Mouse (Mus musculus) hindbrain, embryonic 12.5 days (tissue): ENCODE data around the gene Gm11042. TPM values are rescaled to one million over a fixed set of nuclear protein-coding genes. Genes with fewer than 3 reads are reported as not detected.

Experiments
- ATAC-seq: fragments of 200-750 bp; cut with Nextera tagmentation; 2 replicates; pipeline ENCODE4 v1.8.0; 2017; ENCODE audit warnings: moderate TSS enrichment; ENCODE audit not compliant: low FRiP score
- H3K27ac ChIP-seq: fragments of 300-500 bp; sonication (generic); 2 replicates; pipeline ENCODE4 v1.5.1; 2016; ENCODE audit warnings: mild to moderate bottlenecking
- H3K27me3 ChIP-seq: fragments of 300-500 bp; sonication (generic); 2 replicates; pipeline ENCODE4 v1.6.1; 2016; ENCODE audit warnings: mild to moderate bottlenecking
- H3K36me3 ChIP-seq: fragments of 300-500 bp; sonication (generic); 2 replicates; pipeline ENCODE4 v1.6.1; 2016; ENCODE audit warnings: mild to moderate bottlenecking
- H3K4me1 ChIP-seq: fragments of 300-500 bp; sonication (generic); 2 replicates; pipeline ENCODE4 v1.6.1; 2016
- H3K4me2 ChIP-seq: fragments of 300-500 bp; sonication (generic); replicated peaks from 2 replicates; pipeline ENCODE4 v1.6.1; 2016; ENCODE audit warnings: mild to moderate bottlenecking
- H3K4me3 ChIP-seq: fragments of 300-500 bp; sonication (generic); 2 replicates; pipeline ENCODE4 v1.5.1; 2016; ENCODE audit warnings: mild to moderate bottlenecking
- H3K9ac ChIP-seq: fragments of 300-500 bp; sonication (generic); 2 replicates; pipeline ENCODE4 v1.6.1; 2016; ENCODE audit warnings: mild to moderate bottlenecking, moderate library complexity
- H3K9me3 ChIP-seq: fragments of 300-500 bp; sonication (generic); replicated peaks from 2 replicates; pipeline ENCODE4 v1.6.1; 2016; ENCODE audit warnings: mild to moderate bottlenecking
- WGBS: fragments of 180-500 bp; shearing (Covaris S2); methylation state at CpG from one replicate; pipeline ENCODE4 v1.1.7; 2016; 5-methylcytosine and 5-hydroxymethylcytosine counted together
- polyA plus RNA-seq: library from polyadenylated mRNA; unstranded; fragments of >200 nt; fragmentation: Nextera tagmentation; extraction: Ambion mirVana; gene quantifications from 2 replicates; pipeline ENCODE4 v1.2.1, GENCODE M21; 2016

Gm11042 gene
- not detected in 2 replicates for polyA plus RNA-seq

GRCm38 (mm10) chr12:74316344-74316973 lies at the start of gene Gm11042:
TSS of gene Gm11042 (minus strand) at chr12:74316394.
- H3K4me3 ChIP-seq: peak within 1 kb of the TSS; percentile 41
- no peaks in the 10 kb centered on the region for H3K36me3 ChIP-seq
- peak; percentile 80 for ATAC-seq
- H3K4me1 ChIP-seq: peaks cover 2% of the 10 kb centered on the region; the same call in 1 of the 2 replicates
- WGBS: 32% methylated on average over 15 of the region's 18 CpGs
- H3K9me3 ChIP-seq: no peaks in the 10 kb centered on the region
- H3K9ac ChIP-seq: peak within 1 kb of the TSS; percentile 74
- no peaks in the 10 kb centered on the region for H3K27me3 ChIP-seq
- H3K4me2 ChIP-seq: peak within 1 kb of the TSS; percentile 60
- H3K27ac ChIP-seq: peak within 1 kb of the TSS; percentile 90

- Histone ChIP-seq H3K4me2 (no peak overlapping the region), H3K36me3 (no peaks in the 10 kb centered on the region), H3K4me1 (no peaks in the 10 kb centered on the region), H3K27me3 (no peaks in the 10 kb centered on the region), H3K9me3 (no peaks in the 10 kb centered on the region), H3K9ac (no peak overlapping the region), H3K4me3 (no peak overlapping the region), H3K27ac (no peak overlapping the region)
- 86% methylated on average over 7 of the region's 7 CpGs for WGBS
- no peak for ATAC-seq
Observed at GRCm38 (mm10) chr12:74364477-74364876, 48.3 kb upstream of the Gm11042 start.

GRCm38 (mm10) chr12:74363076-74363475 lies 46.9 kb upstream of the Gm11042 start:
- ATAC-seq: no peak
- Histone ChIP-seq H3K4me2 (no peak overlapping the region), H3K27me3 (no peaks in the 10 kb centered on the region), H3K36me3 (no peaks in the 10 kb centered on the region), H3K27ac (no peak overlapping the region), H3K9ac (no peak overlapping the region), H3K4me3 (no peak overlapping the region), H3K9me3 (no peaks in the 10 kb centered on the region), H3K4me1 (no peaks in the 10 kb centered on the region)
- 72% methylated on average over 6 of the region's 6 CpGs for whole genome bisulfite sequencing

- Histone ChIP-seq H3K4me3 (no peak overlapping the region), H3K36me3 (no peaks in the 10 kb centered on the region), H3K4me1 (no peaks in the 10 kb centered on the region), H3K9me3 (no peaks in the 10 kb centered on the region), H3K9ac (no peak overlapping the region), H3K4me2 (no peak overlapping the region), H3K27ac (no peak overlapping the region), H3K27me3 (no peaks in the 10 kb centered on the region)
- WGBS: 88% methylated on average over 2 of the region's 2 CpGs
- no peak for ATAC-seq
Observed at GRCm38 (mm10) chr12:74362453-74362852, 46.3 kb upstream of the Gm11042 start.

GRCm38 (mm10) chr12:74359791-74360190 lies 43.6 kb upstream of the Gm11042 start:
- Histone ChIP-seq H3K27ac (no peak overlapping the region), H3K4me2 (no peak overlapping the region), H3K27me3 (no peaks in the 10 kb centered on the region), H3K9ac (no peak overlapping the region), H3K9me3 (no peaks in the 10 kb centered on the region), H3K4me1 (no peaks in the 10 kb centered on the region), H3K36me3 (no peaks in the 10 kb centered on the region), H3K4me3 (no peak overlapping the region)
- no peak for ATAC-seq
- 92% methylated on average over 5 of the region's 5 CpGs for WGBS

- no peaks in the 10 kb centered on the region for H3K9me3 ChIP-seq
- 79% methylated on average over 6 of the region's 6 CpGs for WGBS
- H3K36me3 ChIP-seq: no peaks in the 10 kb centered on the region
- no peak overlapping the region for H3K4me2 ChIP-seq
- H3K27me3 ChIP-seq: no peaks in the 10 kb centered on the region
- no peak overlapping the region for H3K27ac ChIP-seq
- no peak overlapping the region for H3K9ac ChIP-seq
- H3K4me1 ChIP-seq: no peaks in the 10 kb centered on the region
- no peak overlapping the region for H3K4me3 ChIP-seq
- ATAC-seq: no peak
Observed at GRCm38 (mm10) chr12:74357806-74358205, 41.6 kb upstream of the Gm11042 start.

GRCm38 (mm10) chr12:74342720-74343119 lies 26.5 kb upstream of the Gm11042 start:
- no peak for ATAC-seq
- H3K27ac ChIP-seq: no peak overlapping the region
- H3K4me3 ChIP-seq: no peak overlapping the region
- no peaks in the 10 kb centered on the region for H3K27me3 ChIP-seq
- no peak overlapping the region for H3K4me2 ChIP-seq
- no peaks in the 10 kb centered on the region for H3K36me3 ChIP-seq
- H3K9ac ChIP-seq: no peak overlapping the region
- 95% methylated on average over 3 of the region's 3 CpGs for WGBS
- H3K4me1 ChIP-seq: no peaks in the 10 kb centered on the region
- H3K9me3 ChIP-seq: no peaks in the 10 kb centered on the region

- 85% methylated on average over 2 of the region's 2 CpGs for WGBS
Observed at GRCm38 (mm10) chr12:74340070-74340469, 23.9 kb upstream of the Gm11042 start.

GRCm38 (mm10) chr12:74333706-74334105 lies 17.5 kb upstream of the Gm11042 start:
- Histone ChIP-seq H3K27ac (no peak overlapping the region), H3K9ac (no peak overlapping the region), H3K4me1 (no peaks in the 10 kb centered on the region), H3K4me2 (no peak overlapping the region), H3K9me3 (no peaks in the 10 kb centered on the region), H3K4me3 (no peak overlapping the region), H3K36me3 (no peaks in the 10 kb centered on the region), H3K27me3 (no peaks in the 10 kb centered on the region)
- no peak for ATAC-seq
- 95% methylated on average over 6 of the region's 6 CpGs for WGBS

More at GRCm38 (mm10) chr12:74340070-74340469, 23.9 kb upstream of the Gm11042 start:
- Histone ChIP-seq H3K9me3 (no peaks in the 10 kb centered on the region), H3K27ac (no peak overlapping the region), H3K27me3 (no peaks in the 10 kb centered on the region), H3K36me3 (no peaks in the 10 kb centered on the region), H3K4me3 (no peak overlapping the region), H3K9ac (no peak overlapping the region), H3K4me2 (no peak overlapping the region), H3K4me1 (no peaks in the 10 kb centered on the region)
- ATAC-seq: no peak

GRCm38 (mm10) chr12:74333016-74333415 lies 16.8 kb upstream of the Gm11042 start:
- peak; percentile 72; the same call in 1 of the 2 replicates for ATAC-seq
- Histone ChIP-seq H3K4me3 (no peak overlapping the region), H3K4me1 (no peaks in the 10 kb centered on the region), H3K9me3 (no peaks in the 10 kb centered on the region), H3K9ac (no peak overlapping the region), H3K4me2 (no peak overlapping the region), H3K27ac (no peak overlapping the region), H3K36me3 (no peaks in the 10 kb centered on the region), H3K27me3 (no peaks in the 10 kb centered on the region)
- WGBS: 23% methylated on average over 13 of the region's 13 CpGs

- H3K4me2 ChIP-seq: no peak overlapping the region
- no peak overlapping the region for H3K4me3 ChIP-seq
- H3K9me3 ChIP-seq: no peaks in the 10 kb centered on the region
- H3K27me3 ChIP-seq: no peaks in the 10 kb centered on the region
- ATAC-seq: no peak
- no peaks in the 10 kb centered on the region for H3K36me3 ChIP-seq
- no peak overlapping the region for H3K27ac ChIP-seq
- 92% methylated on average over 6 of the region's 6 CpGs for WGBS
- H3K9ac ChIP-seq: no peak overlapping the region
- no peaks in the 10 kb centered on the region for H3K4me1 ChIP-seq
Observed at GRCm38 (mm10) chr12:74329759-74330158, 13.6 kb upstream of the Gm11042 start.

- Histone ChIP-seq H3K27ac (no peak overlapping the region), H3K9me3 (no peaks in the 10 kb centered on the region), H3K27me3 (no peaks in the 10 kb centered on the region), H3K9ac (no peak overlapping the region), H3K4me1 (no peaks in the 10 kb centered on the region), H3K36me3 (no peaks in the 10 kb centered on the region), H3K4me2 (no peak overlapping the region), H3K4me3 (no peak overlapping the region)
- WGBS: 84% methylated on average over 3 of the region's 3 CpGs
- no peak for ATAC-seq
Observed at GRCm38 (mm10) chr12:74326644-74327043, 10.4 kb upstream of the Gm11042 start.

GRCm38 (mm10) chr12:74321981-74322380 lies 5.8 kb upstream of the Gm11042 start:
- no peaks in the 10 kb centered on the region for H3K27me3 ChIP-seq
- H3K27ac ChIP-seq: no peak overlapping the region
- no peaks in the 10 kb centered on the region for H3K36me3 ChIP-seq
- H3K4me1 ChIP-seq: peaks cover 2% of the 10 kb centered on the region; the same call in 1 of the 2 replicates
- H3K9ac ChIP-seq: no peak overlapping the region
- H3K4me2 ChIP-seq: no peak overlapping the region
- no peak overlapping the region for H3K4me3 ChIP-seq
- ATAC-seq: no peak
- 86% methylated on average over 5 of the region's 5 CpGs for WGBS
- H3K9me3 ChIP-seq: no peaks in the 10 kb centered on the region
